21 mouse cellular contexts compared by ENCODE assay signal in genomic region chr11:41057796-41058195, GRCm38 (mm10).
"Had no signal": no experiment of that assay in that cellular context is flagged by ENCODE, and none has a peak within 500 bp of the region (broad histone marks: within the 10 kb centered on the region; RNA-seq: fewer than 3 reads in every experiment).

No protein-coding gene starts in this region.

- DNase-seq: kidney, postnatal 10 days; kidney, postnatal 4 days; left cerebral cortex, postnatal 4 days; lung, adult 18-20 months; lung, postnatal 10 days; lung, postnatal 4 days; midbrain, embryonic 14.5 days; right cerebral cortex, adult 18-20 months; right cerebral cortex, postnatal 14 days; spleen, adult 18-20 months; thymus, postnatal 25 days had no signal

- H3K4me2 ChIP-seq: kidney, embryonic 15.5 days; limb, embryonic 12.5 days; limb, embryonic 15.5 days; liver, embryonic 12.5 days; liver, embryonic 15.5 days; lung, embryonic 15.5 days; midbrain, embryonic 11.5 days; neural tube, embryonic 12.5 days; neural tube, embryonic 15.5 days; stomach, embryonic 15.5 days had no signal

- ATAC-seq: liver, embryonic 12.5 days had no signal

- H3K9me3 ChIP-seq: kidney, embryonic 15.5 days; limb, embryonic 12.5 days; limb, embryonic 15.5 days; liver, embryonic 12.5 days; liver, embryonic 15.5 days; lung, embryonic 15.5 days; neural tube, embryonic 12.5 days; neural tube, embryonic 15.5 days; stomach, embryonic 15.5 days had no signal

- H3K4me1 ChIP-seq: kidney, embryonic 15.5 days; limb, embryonic 12.5 days; limb, embryonic 15.5 days; liver, embryonic 12.5 days; liver, embryonic 15.5 days; lung, embryonic 15.5 days; neural tube, embryonic 12.5 days; neural tube, embryonic 15.5 days; stomach, embryonic 15.5 days had no signal

- H3K27me3 ChIP-seq: kidney, embryonic 15.5 days; limb, embryonic 12.5 days; limb, embryonic 15.5 days; liver, embryonic 12.5 days; liver, embryonic 15.5 days; lung, embryonic 15.5 days; neural tube, embryonic 12.5 days; neural tube, embryonic 15.5 days; stomach, embryonic 15.5 days had no signal

- H3K9ac ChIP-seq: kidney, embryonic 15.5 days; limb, embryonic 12.5 days; limb, embryonic 15.5 days; liver, embryonic 12.5 days; liver, embryonic 15.5 days; lung, embryonic 15.5 days; neural tube, embryonic 12.5 days; neural tube, embryonic 15.5 days; stomach, embryonic 15.5 days had no signal

- H3K36me3 ChIP-seq: kidney, embryonic 15.5 days; limb, embryonic 12.5 days; limb, embryonic 15.5 days; liver, embryonic 12.5 days; liver, embryonic 15.5 days; lung, embryonic 15.5 days; neural tube, embryonic 12.5 days; neural tube, embryonic 15.5 days; stomach, embryonic 15.5 days had no signal

- H3K27ac ChIP-seq: kidney, embryonic 15.5 days; limb, embryonic 12.5 days; limb, embryonic 15.5 days; liver, embryonic 12.5 days; liver, embryonic 15.5 days; lung, embryonic 15.5 days; neural tube, embryonic 12.5 days; neural tube, embryonic 15.5 days; stomach, embryonic 15.5 days had no signal

- H3K4me3 ChIP-seq: kidney, embryonic 15.5 days; limb, embryonic 12.5 days; limb, embryonic 15.5 days; liver, embryonic 12.5 days; liver, embryonic 15.5 days; lung, embryonic 15.5 days; neural tube, embryonic 12.5 days; neural tube, embryonic 15.5 days; stomach, embryonic 15.5 days had no signal
